ENCODE assay signal across 15 mouse cellular contexts in the genomic region with DNA sequence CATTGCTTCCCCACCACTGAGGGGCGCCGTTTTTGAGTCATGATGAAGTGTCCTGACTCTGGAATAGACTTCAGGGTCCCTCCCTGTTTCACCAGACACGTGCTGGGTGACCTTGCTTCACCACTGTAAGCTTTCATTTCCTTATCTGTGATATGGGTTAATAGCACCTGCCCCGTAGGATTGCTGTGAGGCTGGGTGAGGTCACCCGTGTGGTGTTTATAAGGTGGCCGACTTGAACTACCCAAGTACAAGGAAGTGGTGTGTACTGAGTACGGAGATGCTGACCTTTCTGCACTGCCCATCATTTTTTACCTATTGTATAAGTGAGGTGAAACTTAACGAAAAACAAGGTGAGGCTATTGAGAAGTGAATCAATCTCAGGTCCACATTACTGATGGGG.
"Had no signal": no experiment of that assay in that cellular context is flagged by ENCODE, and none has a peak within 500 bp of the region (broad histone marks: within the 10 kb centered on the region; RNA-seq: fewer than 3 reads in every experiment).

No protein-coding gene starts in this region.

- H3K27ac ChIP-seq: liver, embryonic 15.5 days; midbrain, embryonic 13.5 days; midbrain, embryonic 15.5 days; neural tube, embryonic 13.5 days; neural tube, embryonic 15.5 days had no signal

- ATAC-seq: liver, postnatal 0 days; midbrain, embryonic 13.5 days; midbrain, embryonic 15.5 days had no signal

- H3K9ac ChIP-seq: liver, embryonic 15.5 days; liver, postnatal 0 days; lung, embryonic 14.5 days; midbrain, embryonic 13.5 days; midbrain, embryonic 15.5 days; neural tube, embryonic 13.5 days; neural tube, embryonic 15.5 days had no signal

- DNase-seq: liver, postnatal 0 days; lung, embryonic 14.5 days; lung, postnatal 10 days; lung, postnatal 4 days; right cerebral cortex, postnatal 14 days; thymus, adult 2 months; thymus, postnatal 25 days; thymus, postnatal 4 days had no signal

- H3K4me1 ChIP-seq: liver, embryonic 15.5 days; midbrain, embryonic 13.5 days; midbrain, embryonic 15.5 days; neural tube, embryonic 15.5 days had no signal

- H3K4me3 ChIP-seq: liver, embryonic 15.5 days; midbrain, embryonic 13.5 days; midbrain, embryonic 15.5 days; myocyte; neural tube, embryonic 13.5 days; neural tube, embryonic 15.5 days had no signal

- H3K27me3 ChIP-seq: liver, embryonic 15.5 days; midbrain, embryonic 13.5 days; midbrain, embryonic 15.5 days; neural tube, embryonic 13.5 days; neural tube, embryonic 15.5 days had no signal

- H3K4me2 ChIP-seq: liver, embryonic 15.5 days; lung, embryonic 14.5 days; midbrain, embryonic 11.5 days; midbrain, embryonic 13.5 days; midbrain, embryonic 15.5 days; neural tube, embryonic 13.5 days; neural tube, embryonic 15.5 days had no signal

- H3K9me3 ChIP-seq: liver, embryonic 15.5 days; midbrain, embryonic 13.5 days; midbrain, embryonic 15.5 days; neural tube, embryonic 13.5 days; neural tube, embryonic 15.5 days had no signal
